Mouse (Mus musculus) embryonic facial prominence, embryonic 14.5 days (tissue): ENCODE data around the gene Flvcr2. TPM values are rescaled to one million over a fixed set of nuclear protein-coding genes. Genes with fewer than 3 reads are reported as not detected.

Experiments
- ATAC-seq: fragments of 200-750 bp; cut with Nextera tagmentation; 2 replicates; pipeline ENCODE4 v1.8.0; 2017; ENCODE audit warnings: low read depth, moderate number of reproducible peaks, moderate TSS enrichment
- DNase-seq: peaks from one replicate; pipeline ENCODE4 v3.0.0-alpha.2; 2015; ENCODE audit warnings: low spot score
- H3K27ac ChIP-seq: fragments of 300-500 bp; sonication (generic); replicated peaks from 2 replicates; pipeline ENCODE4 v1.5.1; 2014; ENCODE audit warnings: low read depth, mild to moderate bottlenecking, low read length, moderate library complexity
- H3K27me3 ChIP-seq: fragments of 300-500 bp; sonication (generic); replicated peaks from 2 replicates; pipeline ENCODE4 v1.6.1; 2014; ENCODE audit warnings: low read length; ENCODE audit not compliant: control insufficient read depth, insufficient read depth
- H3K36me3 ChIP-seq: fragments of 300-500 bp; sonication (generic); 2 replicates; pipeline ENCODE4 v1.6.1; 2014; ENCODE audit warnings: low read length, mixed read lengths; ENCODE audit not compliant: control insufficient read depth, insufficient read depth
- H3K4me1 ChIP-seq: fragments of 300-500 bp; sonication (generic); 2 replicates; pipeline ENCODE4 v1.6.1; 2014; ENCODE audit warnings: antibody characterized with exemption, low read length; ENCODE audit not compliant: control insufficient read depth, insufficient read depth
- H3K4me2 ChIP-seq: fragments of 300-500 bp; sonication (generic); 2 replicates; pipeline ENCODE4 v1.6.1; 2014; ENCODE audit warnings: low read depth, mild to moderate bottlenecking, low read length, moderate library complexity, mixed read lengths
- H3K4me3 ChIP-seq: fragments of 300-500 bp; sonication (generic); 2 replicates; pipeline ENCODE4 v1.5.1; 2014; ENCODE audit warnings: low read depth, mild to moderate bottlenecking, low read length
- H3K9ac ChIP-seq: fragments of 300-500 bp; sonication (generic); 2 replicates; pipeline ENCODE4 v1.6.1; 2014; ENCODE audit warnings: low read depth, mild to moderate bottlenecking, low read length, moderate library complexity, mixed read lengths
- H3K9me3 ChIP-seq: fragments of 300-500 bp; sonication (generic); 2 replicates; pipeline ENCODE4 v1.6.1; 2016; ENCODE audit warnings: low read length; ENCODE audit not compliant: control insufficient read depth
- WGBS: fragments of 180-500 bp; shearing (Covaris S2); extraction: QIAGEN DNeasy Blood & Tissue Kit; methylation state at CpG from one replicate; pipeline ENCODE4 v1.1.7; 2014; 5-methylcytosine and 5-hydroxymethylcytosine counted together
- polyA plus RNA-seq: library from polyadenylated mRNA; unstranded; fragments of >200 nt; fragmentation: Nextera tagmentation; extraction: Ambion mirVana; gene quantifications from 2 replicates; pipeline ENCODE4 v1.2.1, GENCODE M21; 2014

Gene Flvcr2
- polyA plus RNA-seq, 1 experiment from 2014 or later = 2.7 TPM

- no peaks in the 10 kb centered on the region for H3K9me3 ChIP-seq
- 0 out of 2 replicates have a peak, but pooled peaks cover 7% of the 10 kb centered on the region for H3K4me1 ChIP-seq
- DNase-seq = no peak
- no peak overlapping the region for H3K27ac ChIP-seq
- 93% methylated on average over 10 of the region's 10 CpGs for WGBS
- H3K9ac ChIP-seq = no peak overlapping the region
- H3K4me2 ChIP-seq = peak overlapping the region; percentile 99; the same call in 1 of the 2 replicates
- ATAC-seq = no peak
- H3K36me3 ChIP-seq = no peaks in the 10 kb centered on the region
- peak overlapping the region; percentile 53; the same call in 1 of the 2 replicates for H3K4me3 ChIP-seq
- H3K27me3 ChIP-seq = no peaks in the 10 kb centered on the region
These were observed 1.0 kb downstream of the Flvcr2 start for GRCm38 (mm10) chr12:85747343-85747742.

DNA sequence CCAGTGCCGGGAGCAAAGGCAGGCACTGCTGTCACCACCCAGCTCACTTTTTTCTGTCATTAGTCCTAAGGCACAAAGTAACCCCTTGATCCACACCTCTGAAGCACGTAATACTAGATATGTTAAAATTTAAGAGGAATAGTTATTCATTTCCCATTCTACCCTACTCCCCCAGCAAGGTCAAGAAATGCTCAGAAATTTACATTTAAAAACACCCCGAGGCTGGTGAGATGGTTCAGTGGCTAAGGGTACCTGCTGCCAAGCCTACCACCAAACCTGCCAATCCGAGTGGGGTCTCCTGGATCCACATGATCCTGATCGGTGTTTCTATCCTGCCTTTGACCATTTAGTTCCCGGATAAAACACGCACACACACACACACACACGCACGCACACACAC lies 3.5 kb downstream of the Flvcr2 start:
- no peak overlapping the region for H3K4me3 ChIP-seq
- ATAC-seq (no peak), DNase-seq (no peak)
- 0 out of 2 replicates have a peak, but pooled peaks cover 7% of the 10 kb centered on the region for H3K4me1 ChIP-seq
- no peak overlapping the region for H3K9ac ChIP-seq
- H3K4me2 ChIP-seq = no peak overlapping the region
- H3K27ac ChIP-seq = no peak overlapping the region
- H3K9me3 ChIP-seq = no peaks in the 10 kb centered on the region
- H3K27me3 ChIP-seq = no peaks in the 10 kb centered on the region
- WGBS = 83% methylated on average over 9 of the region's 9 CpGs
- no peaks in the 10 kb centered on the region for H3K36me3 ChIP-seq

DNA sequence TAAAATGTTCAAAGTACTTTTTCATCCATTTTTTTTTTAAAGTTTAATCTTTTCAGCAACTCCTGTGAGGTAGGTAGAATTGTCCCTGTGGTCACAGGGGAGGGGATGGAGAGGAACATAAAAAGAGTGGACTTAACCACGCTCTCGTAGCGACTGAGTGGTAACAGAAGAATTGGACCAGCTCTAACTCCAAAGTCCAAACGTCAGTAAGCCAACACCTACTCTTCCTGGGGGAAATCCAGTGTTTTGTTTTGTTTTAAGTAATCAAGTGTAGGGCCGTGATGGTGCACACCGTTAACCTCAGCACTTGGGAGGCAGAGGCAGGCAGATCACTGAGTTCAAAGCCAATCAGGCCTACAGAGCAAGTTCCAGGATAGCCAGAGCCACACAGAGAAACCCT lies 5.8 kb downstream of the Flvcr2 start:
- H3K4me1 ChIP-seq = 0 out of 2 replicates have a peak, but pooled peaks cover 2% of the 10 kb centered on the region
- DNase-seq (no peak), ATAC-seq (no peak)
- H3K27me3 ChIP-seq = no peaks in the 10 kb centered on the region
- H3K27ac ChIP-seq = no peak overlapping the region
- no peak overlapping the region for H3K4me3 ChIP-seq
- no peak overlapping the region for H3K4me2 ChIP-seq
- H3K9me3 ChIP-seq = no peaks in the 10 kb centered on the region
- no peak overlapping the region for H3K9ac ChIP-seq
- no peaks in the 10 kb centered on the region for H3K36me3 ChIP-seq
- 81% methylated on average over 6 of the region's 6 CpGs for WGBS

- DNase-seq = no peak
- H3K27ac ChIP-seq = no peak overlapping the region
- no peaks in the 10 kb centered on the region for H3K9me3 ChIP-seq
- no peaks in the 10 kb centered on the region for H3K36me3 ChIP-seq
- H3K9ac ChIP-seq = no peak overlapping the region
- no peaks in the 10 kb centered on the region for H3K27me3 ChIP-seq
- H3K4me1 ChIP-seq = no peaks in the 10 kb centered on the region
- no peak overlapping the region for H3K4me3 ChIP-seq
- no peak for ATAC-seq
- WGBS = 53% methylated on average over 2 of the region's 2 CpGs
- H3K4me2 ChIP-seq = no peak overlapping the region
These were observed 6.9 kb downstream of the Flvcr2 start for GRCm38 (mm10) chr12:85753223-85753622.

DNA sequence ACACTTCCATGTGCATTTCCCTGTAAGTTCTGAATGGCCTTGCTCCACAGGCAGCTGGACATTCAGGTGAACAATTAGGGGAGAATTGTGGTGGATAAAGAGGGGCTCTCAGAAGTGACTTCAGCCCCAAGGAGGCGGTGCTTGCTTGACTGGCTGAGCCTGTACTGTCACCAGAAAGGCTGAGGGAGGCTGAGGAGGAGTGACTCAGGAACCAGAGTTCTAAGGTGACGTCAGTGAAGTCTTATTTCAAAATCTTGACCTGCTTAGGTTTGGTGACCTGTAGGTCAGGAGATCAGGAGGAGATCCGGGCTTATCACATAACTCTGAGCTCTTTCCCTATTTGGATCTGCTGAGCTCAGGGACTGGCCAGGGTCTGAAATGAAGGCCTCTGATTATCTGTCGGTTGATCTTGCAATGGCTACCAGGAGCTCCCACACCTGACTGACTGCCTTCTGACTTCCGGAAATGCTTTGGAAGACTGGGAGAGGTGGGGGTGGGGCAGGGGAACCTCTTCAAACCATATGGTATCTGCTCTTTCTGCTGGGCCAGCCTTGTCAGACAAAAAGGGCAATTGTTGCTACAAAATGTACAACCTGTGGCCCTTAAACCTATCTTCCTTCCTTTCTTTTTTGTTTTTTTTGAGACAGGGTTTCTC lies 8.4 kb downstream of the Flvcr2 start:
- DNase-seq (no peak), ATAC-seq (no peak)
- Histone ChIP-seq H3K4me2 (no peak overlapping the region), H3K9me3 (no peaks in the 10 kb centered on the region), H3K9ac (no peak overlapping the region), H3K27ac (no peak overlapping the region), H3K4me3 (no peak overlapping the region), H3K4me1 (no peaks in the 10 kb centered on the region), H3K36me3 (no peaks in the 10 kb centered on the region), H3K27me3 (no peaks in the 10 kb centered on the region)
- WGBS = 54% methylated on average over 5 of the region's 5 CpGs

- ATAC-seq (no peak), DNase-seq (peak; percentile 2)
- 84% methylated on average over 3 of the region's 3 CpGs for WGBS
These were observed 10.1 kb downstream of the Flvcr2 start for GRCm38 (mm10) chr12:85756455-85756854.

DNA sequence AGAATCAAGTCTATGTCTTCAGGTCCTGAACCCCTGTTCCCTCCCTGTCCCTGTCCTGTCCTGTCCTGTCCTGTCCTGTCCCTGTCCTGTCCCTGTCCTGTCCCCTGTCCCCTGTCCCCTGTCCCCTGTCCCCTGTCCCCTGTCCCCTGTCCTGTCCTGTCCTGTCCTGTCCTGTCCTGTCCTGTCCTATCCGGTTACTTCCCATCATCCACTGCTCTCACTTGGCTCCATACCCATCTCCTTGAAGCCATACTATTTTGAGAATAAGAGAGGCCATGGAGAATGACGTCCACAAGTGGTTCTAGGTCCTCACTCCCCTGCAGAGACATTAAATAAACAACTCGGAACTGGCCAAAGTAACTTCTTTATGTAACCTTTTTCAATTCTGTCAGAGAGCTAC lies 10.7 kb downstream of the Flvcr2 start:
- Histone ChIP-seq H3K4me2 (no peak overlapping the region), H3K9ac (no peak overlapping the region), H3K9me3 (no peaks in the 10 kb centered on the region), H3K27ac (no peak overlapping the region), H3K4me1 (no peaks in the 10 kb centered on the region), H3K4me3 (no peak overlapping the region), H3K36me3 (no peaks in the 10 kb centered on the region), H3K27me3 (no peaks in the 10 kb centered on the region)
- DNase-seq = no peak
- 60% methylated on average over 3 of the region's 3 CpGs for WGBS
- no peak for ATAC-seq

More at GRCm38 (mm10) chr12:85756455-85756854, 10.1 kb downstream of the Flvcr2 start:
- Histone ChIP-seq H3K27me3 (no peaks in the 10 kb centered on the region), H3K4me1 (no peaks in the 10 kb centered on the region), H3K4me3 (no peak overlapping the region), H3K36me3 (no peaks in the 10 kb centered on the region), H3K9me3 (no peaks in the 10 kb centered on the region), H3K4me2 (no peak overlapping the region), H3K27ac (no peak overlapping the region), H3K9ac (no peak overlapping the region)

DNA sequence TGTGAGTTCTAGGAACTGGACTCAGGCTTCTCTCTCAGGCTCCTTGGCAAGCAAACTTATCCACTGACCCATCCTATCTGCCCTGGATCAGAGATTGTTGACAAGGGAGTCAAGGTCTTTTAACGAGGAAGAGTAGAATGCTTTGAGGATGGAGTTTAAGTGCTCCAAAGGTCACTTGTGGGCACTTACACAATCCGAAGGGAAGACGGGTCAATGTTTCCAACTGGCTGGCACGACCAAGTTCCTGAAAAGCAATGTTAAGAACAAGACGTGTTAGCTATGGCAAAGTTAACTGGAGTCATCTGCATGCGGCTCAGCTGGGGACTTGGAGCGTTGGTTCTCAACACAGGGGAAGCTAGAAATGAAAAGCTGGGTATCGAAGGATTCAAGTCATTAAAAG lies 12.4 kb downstream of the Flvcr2 start:
- WGBS = 85% methylated on average over 8 of the region's 8 CpGs
- H3K27me3 ChIP-seq = no peaks in the 10 kb centered on the region

GRCm38 (mm10) chr12:85761471-85761870 lies 15.1 kb downstream of the Flvcr2 start:
- Histone ChIP-seq H3K9me3 (no peaks in the 10 kb centered on the region), H3K27ac (no peak overlapping the region), H3K4me3 (no peak overlapping the region), H3K27me3 (no peaks in the 10 kb centered on the region), H3K36me3 (no peaks in the 10 kb centered on the region), H3K9ac (no peak overlapping the region), H3K4me1 (no peaks in the 10 kb centered on the region), H3K4me2 (no peak overlapping the region)
- ATAC-seq (no peak), DNase-seq (no peak)
- 87% methylated on average over 4 of the region's 4 CpGs for WGBS

More for the DNA sequence above, 12.4 kb downstream of the Flvcr2 start:
- no peak overlapping the region for H3K4me2 ChIP-seq
- ATAC-seq (no peak), DNase-seq (no peak)
- H3K36me3 ChIP-seq = no peaks in the 10 kb centered on the region
- no peaks in the 10 kb centered on the region for H3K4me1 ChIP-seq
- H3K4me3 ChIP-seq = no peak overlapping the region
- H3K9ac ChIP-seq = no peak overlapping the region
- H3K27ac ChIP-seq = no peak overlapping the region
- no peaks in the 10 kb centered on the region for H3K9me3 ChIP-seq
